Mouse (Mus musculus) embryonic facial prominence, embryonic 13.5 days (tissue): ENCODE measurements around the gene Kctd4. TPM values are rescaled to one million over a fixed set of nuclear protein-coding genes. Genes with fewer than 3 reads are reported as not detected.
"Not testable (repeated sequence)": the region's sequence is repeated elsewhere in the genome, so short reads cannot be mapped to it uniquely, and the experiment has no call there.

Experiments used
- ATAC-seq: fragments of 200-750 bp; cut with Nextera tagmentation; 2 replicates; pipeline ENCODE4 v1.8.0; 2017; ENCODE audit warnings: low read depth; ENCODE audit not compliant: insufficient number of reproducible peaks, insufficient read depth, low FRiP score, low TSS enrichment
- H3K27ac ChIP-seq: fragments of 300-500 bp; sonication (generic); 2 replicates; pipeline ENCODE4 v1.5.1; 2015; ENCODE audit warnings: moderate library complexity, mild to moderate bottlenecking, inconsistent platforms
- H3K27me3 ChIP-seq: fragments of 300-500 bp; sonication (generic); 2 replicates; pipeline ENCODE4 v1.6.1; 2015; ENCODE audit warnings: mild to moderate bottlenecking, inconsistent platforms
- H3K36me3 ChIP-seq: fragments of 300-500 bp; sonication (generic); 2 replicates; pipeline ENCODE4 v1.6.1; 2015; ENCODE audit warnings: mild to moderate bottlenecking, inconsistent platforms
- H3K4me1 ChIP-seq: fragments of 300-500 bp; sonication (generic); 2 replicates; pipeline ENCODE4 v1.6.1; 2015; ENCODE audit warnings: inconsistent platforms
- H3K4me2 ChIP-seq: fragments of 300-500 bp; sonication (generic); 2 replicates; pipeline ENCODE4 v1.6.1; 2015; ENCODE audit warnings: moderate library complexity, mild to moderate bottlenecking, inconsistent platforms
- H3K4me3 ChIP-seq: fragments of 300-500 bp; sonication (generic); 2 replicates; pipeline ENCODE4 v1.5.1; 2015; ENCODE audit warnings: mild to moderate bottlenecking, inconsistent platforms
- H3K9ac ChIP-seq: fragments of 300-500 bp; sonication (generic); 2 replicates; pipeline ENCODE4 v1.6.1; 2015; ENCODE audit warnings: mild to moderate bottlenecking, inconsistent platforms
- H3K9me3 ChIP-seq: fragments of 300-500 bp; sonication (generic); 2 replicates; pipeline ENCODE4 v1.6.1; 2016; ENCODE audit warnings: inconsistent platforms
- WGBS: fragments of 180-500 bp; shearing (Covaris S2); methylation state at CpG from one replicate; pipeline ENCODE4 v1.1.7; 2015; ENCODE audit warnings: mixed read lengths; 5-methylcytosine and 5-hydroxymethylcytosine counted together
- polyA plus RNA-seq: library from polyadenylated mRNA; unstranded; fragments of >200 nt; fragmentation: Nextera tagmentation; extraction: Ambion mirVana; gene quantifications from 2 replicates; pipeline ENCODE4 v1.2.1, GENCODE M21; 2015

The Kctd4 gene
- polyA plus RNA-seq: 1.2 and 1.6 TPM in 2 replicates

- no peaks in the 10 kb centered on the region for H3K9me3 ChIP-seq
- no peaks in the 10 kb centered on the region for H3K4me1 ChIP-seq
- ATAC-seq: no peak
- H3K9ac ChIP-seq: no peak within 1 kb of the TSS
- no peak within 1 kb of the TSS for H3K4me3 ChIP-seq
- no peak within 1 kb of the TSS for H3K4me2 ChIP-seq
- no peak within 1 kb of the TSS for H3K27ac ChIP-seq
- H3K27me3 ChIP-seq: no peaks in the 10 kb centered on the region
- WGBS: 80% methylated on average over 7 of the region's 7 CpGs
- no peaks in the 10 kb centered on the region for H3K36me3 ChIP-seq
Observed at GRCm38 (mm10) chr14:75954766-75955165, at the start of gene Kctd4. Gene Kctd4 (plus strand): TSS chr14:75955009.

GRCm38 (mm10) chr14:75906931-75907330, 47.9 kb upstream of the Kctd4 start:
- WGBS: 87% methylated on average over 8 of the region's 8 CpGs

GRCm38 (mm10) chr14:75911968-75912367, 42.8 kb upstream of the Kctd4 start:
- Histone ChIP-seq H3K27ac (no peak overlapping the region), H3K9ac (no peak overlapping the region), H3K9me3 (no peaks in the 10 kb centered on the region), H3K4me3 (no peak overlapping the region), H3K4me1 (no peaks in the 10 kb centered on the region), H3K4me2 (no peak overlapping the region), H3K27me3 (no peaks in the 10 kb centered on the region), H3K36me3 (peaks cover 5% of the 10 kb centered on the region; the same call in 1 of the 2 replicates)
- WGBS: 86% methylated on average over 6 of the region's 6 CpGs
- no peak for ATAC-seq

More at GRCm38 (mm10) chr14:75906931-75907330, 47.9 kb upstream of the Kctd4 start:
- Histone ChIP-seq H3K4me1 (peaks cover 8% of the 10 kb centered on the region; the same call in 1 of the 2 replicates), H3K36me3 (peaks cover 23% of the 10 kb centered on the region), H3K9ac (no peak overlapping the region), H3K4me3 (no peak overlapping the region), H3K27me3 (no peaks in the 10 kb centered on the region), H3K9me3 (no peaks in the 10 kb centered on the region), H3K4me2 (no peak overlapping the region), H3K27ac (no peak overlapping the region)
- ATAC-seq: no peak

- Histone ChIP-seq H3K9ac (no peak overlapping the region), H3K4me1 (no peaks in the 10 kb centered on the region), H3K27ac (no peak overlapping the region), H3K4me3 (no peak overlapping the region), H3K9me3 (no peaks in the 10 kb centered on the region), H3K27me3 (no peaks in the 10 kb centered on the region), H3K4me2 (no peak overlapping the region), H3K36me3 (peaks cover 6% of the 10 kb centered on the region; the same call in 1 of the 2 replicates)
- ATAC-seq: no peak
- 96% methylated on average over 2 of the region's 2 CpGs for WGBS
Observed at GRCm38 (mm10) chr14:75912665-75913064, 42.1 kb upstream of the Kctd4 start.

GRCm38 (mm10) chr14:75923314-75924052, 31.3 kb upstream of the Kctd4 start:
- Histone ChIP-seq H3K4me3 (no peak overlapping the region), H3K27me3 (no peaks in the 10 kb centered on the region), H3K36me3 (no peaks in the 10 kb centered on the region), H3K4me2 (no peak overlapping the region), H3K4me1 (no peaks in the 10 kb centered on the region), H3K27ac (no peak overlapping the region), H3K9me3 (no peaks in the 10 kb centered on the region), H3K9ac (no peak overlapping the region)
- 80% methylated on average over 1 of the region's 1 CpGs for WGBS
- no peak for ATAC-seq

GRCm38 (mm10) chr14:75929713-75930112, 25.1 kb upstream of the Kctd4 start:
- 88% methylated on average over 8 of the region's 8 CpGs for WGBS
- not testable (repeated sequence) for H3K27me3 ChIP-seq, H3K4me3 ChIP-seq, H3K36me3 ChIP-seq, H3K27ac ChIP-seq, H3K4me1 ChIP-seq, H3K9me3 ChIP-seq, ATAC-seq, H3K9ac ChIP-seq, H3K4me2 ChIP-seq

- Histone ChIP-seq H3K4me3 (no peak overlapping the region), H3K4me2 (no peak overlapping the region), H3K9me3 (no peaks in the 10 kb centered on the region), H3K36me3 (no peaks in the 10 kb centered on the region), H3K9ac (no peak overlapping the region), H3K4me1 (no peaks in the 10 kb centered on the region), H3K27ac (no peak overlapping the region), H3K27me3 (no peaks in the 10 kb centered on the region)
- ATAC-seq: no peak
- WGBS: 95% methylated on average over 23 of the region's 23 CpGs
Observed at GRCm38 (mm10) chr14:75931266-75931665, 23.5 kb upstream of the Kctd4 start.

- H3K4me2 ChIP-seq: no peak overlapping the region
- H3K9ac ChIP-seq: no peak overlapping the region
- H3K36me3 ChIP-seq: no peaks in the 10 kb centered on the region
- 90% methylated on average over 2 of the region's 2 CpGs for WGBS
- no peaks in the 10 kb centered on the region for H3K4me1 ChIP-seq
- H3K4me3 ChIP-seq: no peak overlapping the region
- no peak overlapping the region for H3K27ac ChIP-seq
- no peaks in the 10 kb centered on the region for H3K27me3 ChIP-seq
- H3K9me3 ChIP-seq: no peaks in the 10 kb centered on the region
- no peak for ATAC-seq
Observed at GRCm38 (mm10) chr14:75934359-75934758, 20.4 kb upstream of the Kctd4 start.

- 54% methylated on average over 1 of the region's 1 CpGs for WGBS
- ATAC-seq: no peak
- H3K4me3 ChIP-seq: no peak overlapping the region
- no peak overlapping the region for H3K4me2 ChIP-seq
- no peaks in the 10 kb centered on the region for H3K4me1 ChIP-seq
- no peaks in the 10 kb centered on the region for H3K27me3 ChIP-seq
- H3K27ac ChIP-seq: no peak overlapping the region
- H3K9me3 ChIP-seq: no peaks in the 10 kb centered on the region
- H3K9ac ChIP-seq: no peak overlapping the region
- H3K36me3 ChIP-seq: no peaks in the 10 kb centered on the region
Observed at GRCm38 (mm10) chr14:75937714-75938113, 17.1 kb upstream of the Kctd4 start.

GRCm38 (mm10) chr14:75941500-75941899, 13.3 kb upstream of the Kctd4 start:
- no peaks in the 10 kb centered on the region for H3K4me1 ChIP-seq
- H3K9me3 ChIP-seq: no peaks in the 10 kb centered on the region
- ATAC-seq: no peak
- 95% methylated on average over 1 of the region's 1 CpGs for WGBS
- H3K4me3 ChIP-seq: no peak overlapping the region
- no peak overlapping the region for H3K9ac ChIP-seq
- H3K27me3 ChIP-seq: no peaks in the 10 kb centered on the region
- H3K27ac ChIP-seq: no peak overlapping the region
- H3K36me3 ChIP-seq: no peaks in the 10 kb centered on the region
- no peak overlapping the region for H3K4me2 ChIP-seq

- no peaks in the 10 kb centered on the region for H3K27me3 ChIP-seq
- no peaks in the 10 kb centered on the region for H3K4me1 ChIP-seq
- H3K36me3 ChIP-seq: no peaks in the 10 kb centered on the region
- H3K27ac ChIP-seq: no peak overlapping the region
- no peak for ATAC-seq
- H3K9me3 ChIP-seq: no peaks in the 10 kb centered on the region
- no peak overlapping the region for H3K4me3 ChIP-seq
- WGBS: 93% methylated on average over 3 of the region's 3 CpGs
- no peak overlapping the region for H3K4me2 ChIP-seq
- H3K9ac ChIP-seq: no peak overlapping the region
Observed at GRCm38 (mm10) chr14:75942365-75942764, 12.4 kb upstream of the Kctd4 start.

GRCm38 (mm10) chr14:75947674-75948073, 7.1 kb upstream of the Kctd4 start:
- H3K36me3 ChIP-seq: 0 out of 2 replicates have a peak, but pooled peaks cover 7% of the 10 kb centered on the region
- no peaks in the 10 kb centered on the region for H3K27me3 ChIP-seq
- no peak overlapping the region for H3K4me3 ChIP-seq
- 41% methylated on average over 3 of the region's 3 CpGs for WGBS
- H3K4me2 ChIP-seq: no peak overlapping the region
- H3K9ac ChIP-seq: no peak overlapping the region
- no peak for ATAC-seq
- 0 out of 2 replicates have a peak, but pooled peaks cover 2% of the 10 kb centered on the region for H3K4me1 ChIP-seq
- no peak overlapping the region for H3K27ac ChIP-seq
- H3K9me3 ChIP-seq: no peaks in the 10 kb centered on the region
